Mouse (Mus musculus) testis, postnatal 10 days (tissue): ENCODE measurements at regions not wholly inside any gene's neighbourhood (a gene's known extent, or its start where the extent isn't known, plus 50 kb on each side); places are given as distances from the start of the nearest gene placed in this dataset.

Experiments used
- DNase-seq: peaks from one replicate; pipeline ENCODE4 v3.0.0; 2021; ENCODE audit warnings: low spot score

DNA sequence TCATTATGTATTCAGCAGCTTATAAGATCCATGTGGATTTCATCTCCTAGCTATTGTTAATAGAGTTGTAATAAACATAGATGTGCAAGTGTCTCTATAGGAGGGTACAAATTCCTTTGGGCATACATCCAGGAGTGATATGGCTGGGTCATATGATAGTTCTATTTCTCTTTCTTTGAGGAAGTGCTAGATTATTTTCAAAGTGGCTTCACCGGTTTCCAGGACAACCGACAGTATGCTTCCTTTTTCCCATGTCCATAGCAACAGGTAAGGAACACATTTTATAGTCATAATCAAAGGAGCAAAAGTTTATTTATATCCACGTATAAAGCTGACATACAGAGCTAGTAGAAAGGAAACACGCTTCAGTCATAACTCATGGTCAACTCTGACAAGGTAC lies 710.2 kb upstream of the Tenm4 start:
- no peak for DNase-seq

DNA sequence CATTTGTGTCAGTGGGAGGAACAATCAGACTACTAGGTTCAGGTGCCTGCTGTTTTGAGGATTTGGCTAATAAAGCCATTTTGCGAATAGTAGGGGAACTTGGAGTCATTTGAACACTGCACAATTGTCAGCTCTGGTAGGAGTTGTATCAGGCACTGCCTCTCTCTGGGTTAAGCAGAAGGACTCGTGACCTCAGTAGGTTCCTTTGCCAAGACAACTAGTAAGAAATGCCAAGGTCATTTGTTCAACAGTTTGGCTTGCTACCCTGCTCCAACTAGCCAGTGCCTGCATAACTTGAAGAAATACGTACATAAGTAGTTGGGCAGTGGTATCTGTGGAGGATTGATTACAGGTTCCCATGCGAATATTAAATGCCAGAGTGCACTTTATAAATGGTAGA lies 705.5 kb upstream of the Tenm4 start:
- no peak for DNase-seq

DNA sequence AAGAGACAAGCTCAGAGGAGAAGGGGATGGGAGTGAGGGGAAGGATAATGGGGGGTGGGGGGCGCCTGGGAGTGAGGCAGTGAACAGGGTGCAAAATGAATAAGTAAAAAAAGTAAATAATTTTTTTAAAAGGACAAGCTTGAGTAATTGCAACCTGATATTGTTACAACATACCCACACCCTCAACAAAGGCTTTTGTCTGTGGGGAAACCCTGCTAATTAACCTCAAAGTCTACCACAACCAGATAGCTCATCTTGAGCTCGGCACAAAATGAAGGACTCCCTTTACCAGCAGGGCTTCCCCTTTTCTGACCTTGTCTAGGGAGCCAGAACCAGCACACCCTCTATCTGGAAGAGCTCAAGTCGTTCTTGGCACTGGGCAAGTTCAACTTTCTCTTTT lies 704.0 kb upstream of the Tenm4 start:
- no peak for DNase-seq

- no peak for DNase-seq
These were observed 697.2 kb upstream of the Tenm4 start for GRCm38 (mm10) chr7:95473892-95474291.

GRCm38 (mm10) chr7:95480121-95480726 lies 690.8 kb upstream of the Tenm4 start:
- DNase-seq = no peak

- peak; percentile 44 for DNase-seq
These were observed 681.4 kb upstream of the Tenm4 start for GRCm38 (mm10) chr7:95489666-95490065.

- no peak for DNase-seq
These were observed 676.3 kb upstream of the Tenm4 start for GRCm38 (mm10) chr7:95494793-95495192.

DNA sequence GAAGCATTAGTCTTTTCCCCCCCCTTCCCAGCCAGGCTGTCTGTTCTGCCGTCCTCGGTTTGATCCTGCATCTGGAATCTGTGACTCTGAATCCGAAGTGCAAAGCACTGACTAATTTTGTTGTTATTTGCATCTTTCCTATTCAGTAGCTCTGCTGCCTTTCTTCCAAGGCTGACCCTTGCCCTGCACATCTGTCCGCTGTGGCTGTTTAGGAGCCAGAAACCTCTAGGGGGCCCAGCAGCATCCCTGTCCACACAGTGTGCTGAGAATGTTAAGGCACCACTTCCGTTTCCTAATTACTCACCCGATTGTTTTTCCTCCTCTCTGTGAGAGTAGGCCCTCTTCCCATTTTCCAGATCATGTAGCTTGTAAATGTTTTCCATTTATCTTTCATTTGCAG lies 668.1 kb upstream of the Tenm4 start:
- DNase-seq = no peak

DNA sequence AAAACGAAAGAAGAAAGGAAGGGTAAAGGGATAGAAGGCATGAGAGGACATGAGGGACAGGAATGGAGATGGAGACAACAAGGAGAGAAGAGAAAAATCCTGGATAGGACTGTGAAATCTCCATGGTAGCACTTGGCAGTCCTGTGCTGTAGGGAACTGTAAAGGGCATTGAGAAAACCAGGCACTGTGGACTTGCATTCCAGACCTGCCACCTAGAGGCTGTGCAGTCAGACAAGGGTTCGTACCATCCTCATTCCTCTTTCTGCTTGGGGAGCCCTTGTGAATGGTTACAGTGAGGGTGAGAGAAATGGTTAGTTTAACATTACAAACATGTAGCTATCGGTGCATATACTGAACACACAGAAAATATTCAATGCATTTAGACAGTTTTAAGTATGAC lies 623.8 kb upstream of the Tenm4 start:
- DNase-seq = no peak

GRCm38 (mm10) chr7:95550099-95550498 lies 620.9 kb upstream of the Tenm4 start:
- DNase-seq = no peak

DNA sequence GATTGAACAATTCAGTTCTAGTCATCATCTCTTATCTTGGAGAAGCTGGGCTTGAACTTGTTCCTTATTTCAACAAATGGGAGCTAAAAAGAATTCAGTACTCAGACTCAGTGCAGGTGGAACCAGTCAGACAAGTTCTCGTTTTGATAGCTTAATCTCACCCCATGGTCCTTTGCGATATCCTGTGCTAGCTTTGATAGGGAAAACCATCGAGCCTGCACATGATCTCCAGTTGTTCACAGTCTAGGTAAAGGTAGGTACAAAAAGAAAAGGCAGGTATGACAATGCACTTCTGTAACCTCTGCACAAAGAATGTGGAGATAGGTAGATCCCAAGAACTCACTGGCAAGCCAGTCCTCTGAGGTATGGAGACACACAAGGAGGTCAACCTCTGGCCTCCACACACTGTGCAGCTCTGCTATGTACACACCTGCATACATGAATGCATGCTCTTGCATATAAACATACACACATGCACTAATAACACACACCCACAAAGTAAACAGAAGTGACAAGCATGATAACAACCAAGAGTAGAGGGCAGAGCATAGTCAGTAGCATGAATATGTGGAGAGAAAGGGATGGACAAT lies 619.2 kb upstream of the Tenm4 start:
- no peak for DNase-seq

GRCm38 (mm10) chr7:95558589-95558988 lies 612.5 kb upstream of the Tenm4 start:
- DNase-seq = no peak

- no peak for DNase-seq
These were observed 592.4 kb upstream of the Tenm4 start for GRCm38 (mm10) chr7:95578633-95579032.

GRCm38 (mm10) chr7:95581325-95581724 lies 589.7 kb upstream of the Tenm4 start:
- no peak for DNase-seq

GRCm38 (mm10) chr7:95598339-95598738 lies 572.7 kb upstream of the Tenm4 start:
- no peak for DNase-seq

DNA sequence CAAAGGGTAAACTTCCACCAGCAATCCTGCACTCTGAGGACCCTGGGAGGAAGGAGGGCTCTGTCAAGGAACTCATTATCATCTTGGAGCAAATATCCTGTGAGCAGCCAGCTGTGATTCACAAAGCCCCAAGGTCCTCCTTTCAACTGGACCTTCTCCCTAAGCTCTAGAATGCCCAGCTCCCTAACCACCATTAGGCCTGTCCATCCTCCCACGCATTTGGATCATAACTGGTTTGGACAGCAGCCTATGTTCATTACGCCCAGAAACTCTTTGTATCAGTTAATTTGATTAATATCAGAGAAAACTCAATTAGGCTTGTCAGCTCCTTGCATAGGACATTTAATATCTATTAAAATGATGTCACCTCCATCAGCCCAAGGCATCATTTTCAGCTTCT lies 557.3 kb upstream of the Tenm4 start:
- DNase-seq = no peak

GRCm38 (mm10) chr7:95617370-95617769 lies 553.7 kb upstream of the Tenm4 start:
- no peak for DNase-seq

DNA sequence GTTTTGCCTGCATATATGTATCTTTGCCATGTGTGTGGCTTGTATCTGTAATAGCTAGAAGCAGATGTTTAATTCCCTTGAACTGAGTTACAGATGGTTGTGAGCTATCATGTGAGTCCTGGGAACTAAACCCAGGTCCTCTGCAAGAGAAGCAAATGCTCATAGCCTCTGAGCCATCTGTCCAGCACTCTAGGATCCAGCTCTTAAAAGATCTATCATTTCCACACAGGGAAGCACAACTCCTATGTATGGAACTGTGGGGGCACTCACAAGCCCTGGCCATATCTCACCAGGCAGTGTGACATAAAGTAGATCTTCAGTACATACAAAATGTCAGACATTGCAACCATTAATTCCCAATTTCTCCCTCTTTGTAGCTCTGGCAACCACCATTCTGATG lies 552.9 kb upstream of the Tenm4 start:
- DNase-seq = no peak

GRCm38 (mm10) chr7:95620079-95620478 lies 551.0 kb upstream of the Tenm4 start:
- DNase-seq = no peak

DNA sequence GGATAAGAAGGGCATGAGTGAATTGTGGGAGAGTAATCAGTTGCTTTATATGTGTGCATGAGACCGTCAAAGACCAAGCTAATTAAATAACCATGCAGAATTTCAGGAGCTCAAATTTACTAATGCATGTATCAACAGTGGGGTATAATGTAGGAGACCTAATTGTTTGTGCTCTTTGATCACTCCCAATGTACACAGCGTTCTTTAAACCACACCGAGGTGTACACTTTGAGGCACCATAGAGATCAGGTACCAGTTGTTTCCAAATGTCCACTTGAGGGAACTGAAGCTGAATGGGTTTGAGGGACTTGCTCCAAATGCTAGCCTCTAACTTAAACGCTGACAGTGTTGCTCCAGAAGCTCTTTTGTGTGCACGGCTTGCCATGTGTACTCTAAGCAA lies 530.4 kb upstream of the Tenm4 start:
- no peak for DNase-seq

- no peak for DNase-seq
These were observed 496.7 kb upstream of the Tenm4 start for GRCm38 (mm10) chr7:95674319-95674718.

DNA sequence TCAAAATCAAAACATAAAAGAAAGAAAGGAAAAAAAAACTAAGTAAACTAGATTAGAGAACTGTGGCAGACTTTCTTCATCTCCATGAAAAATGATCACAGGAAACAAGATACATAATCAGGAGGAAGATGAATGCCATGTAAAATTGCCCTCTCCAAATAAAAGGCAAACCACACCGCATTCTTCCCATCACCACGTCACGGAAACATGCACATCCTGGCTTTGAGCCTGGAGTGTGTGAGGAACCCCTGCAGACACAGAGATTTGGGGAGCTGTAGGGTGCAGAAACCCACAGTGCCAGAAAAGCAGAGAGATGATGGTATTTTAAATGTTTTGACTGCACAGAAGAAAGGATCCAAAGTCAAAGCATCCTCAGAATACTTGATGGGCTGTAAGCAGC lies 488.5 kb upstream of the Tenm4 start:
- DNase-seq = no peak

GRCm38 (mm10) chr7:95687733-95688132 lies 483.3 kb upstream of the Tenm4 start:
- no peak for DNase-seq
